Mouse (Mus musculus) limb, embryonic 14.5 days (tissue): ENCODE data around the gene Ebf1. TPM values are rescaled to one million over a fixed set of nuclear protein-coding genes. Genes with fewer than 3 reads are reported as not detected.
A peak's percentile ranks its signal among the peaks of the same experiment; 100 is the strongest.

Experiments
- ATAC-seq: fragments of 200-750 bp; cut with Nextera tagmentation; 2 replicates; pipeline ENCODE4 v1.8.0; 2017; ENCODE audit warnings: low read depth, moderate number of reproducible peaks, moderate TSS enrichment; ENCODE audit not compliant: low FRiP score
- DNase-seq: peaks from one replicate; pipeline ENCODE4 v3.0.0-alpha.2; 2015; ENCODE audit warnings: low spot score
- H3K27ac ChIP-seq: fragments of 300-500 bp; sonication (generic); replicated peaks from 2 replicates; pipeline ENCODE4 v1.5.1; 2014; ENCODE audit warnings: low read depth, mild to moderate bottlenecking, low read length, moderate library complexity, mixed read lengths
- H3K27me3 ChIP-seq: fragments of 300-500 bp; sonication (generic); 2 replicates; pipeline ENCODE4 v1.6.1; 2014; ENCODE audit warnings: low read length, mixed read lengths; ENCODE audit not compliant: control insufficient read depth, insufficient read depth
- H3K36me3 ChIP-seq: fragments of 300-500 bp; sonication (generic); 2 replicates; pipeline ENCODE4 v1.6.1; 2014; ENCODE audit warnings: mild to moderate bottlenecking, low read length, moderate library complexity, mixed read lengths; ENCODE audit not compliant: control insufficient read depth, insufficient read depth
- H3K4me1 ChIP-seq: fragments of 300-500 bp; sonication (generic); 2 replicates; pipeline ENCODE4 v1.6.1; 2014; ENCODE audit warnings: antibody characterized with exemption, low read length, mixed read lengths; ENCODE audit not compliant: control insufficient read depth, insufficient read depth
- H3K4me2 ChIP-seq: fragments of 300-500 bp; sonication (generic); replicated peaks from 2 replicates; pipeline ENCODE4 v1.6.1; 2014; ENCODE audit warnings: low read depth, mild to moderate bottlenecking, low read length, moderate library complexity; ENCODE audit not compliant: severe bottlenecking
- H3K4me3 ChIP-seq: fragments of 300-500 bp; sonication (generic); replicated peaks from 2 replicates; pipeline ENCODE4 v1.5.1; 2014; ENCODE audit warnings: low read length
- H3K9ac ChIP-seq: fragments of 300-500 bp; sonication (generic); 2 replicates; pipeline ENCODE4 v1.6.1; 2014; ENCODE audit warnings: mild to moderate bottlenecking, low read depth, low read length, moderate library complexity; ENCODE audit not compliant: severe bottlenecking
- H3K9me3 ChIP-seq: fragments of 300-500 bp; sonication (generic); 2 replicates; pipeline ENCODE4 v1.6.1; 2016; ENCODE audit warnings: low read length; ENCODE audit not compliant: control insufficient read depth
- POLR2A ChIP-seq: fragments of 200-500 bp; IDR thresholded peaks from 2 replicates; pipeline ENCODE4 v1.8.0; 2012; ENCODE audit warnings: inconsistent platforms, mild to moderate bottlenecking, moderate library complexity, borderline replicate concordance; ENCODE audit not compliant: insufficient read depth, insufficient read length; ENCODE audit errors: extremely low read depth
- WGBS: fragments of 180-500 bp; shearing (Covaris S2); extraction: QIAGEN DNeasy Blood & Tissue Kit; methylation state at CpG from one replicate; pipeline ENCODE4 v1.1.7; 2014; 5-methylcytosine and 5-hydroxymethylcytosine counted together
- polyA plus RNA-seq, 2 experiments: library from polyadenylated mRNA; depleted of rRNA in 1 of 2; stranded (reverse) in 1 of 2; unstranded in 1 of 2; fragments of >200 nt; fragmentation: Nextera tagmentation in 1 of 2; extraction: Ambion mirVana in 1 of 2; gene quantifications; 2 replicates each; pipeline versions ENCODE4 v1.2.1 to v1.2.3; 2012 to 2014

Ebf1 gene
- polyA plus RNA-seq, 2 experiments, result 42.9 to 71.4 TPM

DNA sequence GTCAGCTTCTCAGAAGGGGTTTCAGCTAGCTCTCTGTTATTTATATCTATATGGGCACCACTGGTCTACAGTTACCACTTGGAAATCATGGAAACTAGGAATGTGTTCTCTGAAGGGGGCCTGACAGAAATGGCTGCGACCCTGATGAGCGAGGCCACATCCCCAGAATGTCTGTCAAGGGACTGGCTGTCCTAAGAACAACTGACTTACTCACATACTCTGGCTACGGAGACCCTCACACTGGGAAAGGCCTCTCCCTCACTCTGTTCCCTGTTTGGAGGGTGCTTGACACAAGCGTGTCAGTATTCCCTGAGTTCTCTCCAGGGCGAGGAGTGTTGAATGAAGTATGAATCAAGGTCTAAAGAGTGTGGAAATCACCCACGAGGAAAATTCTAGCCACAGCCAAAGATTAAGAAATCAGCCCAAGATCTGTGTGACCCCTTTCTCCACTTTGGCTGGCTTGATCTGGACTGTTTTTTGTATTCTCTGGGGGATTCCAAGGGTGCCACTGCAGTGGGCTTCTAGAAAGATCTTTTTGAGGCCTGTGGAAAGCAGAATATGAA lies 40.8 kb downstream of the Ebf1 start:
- no peak for DNase-seq
- no peaks in the 10 kb centered on the region for H3K27me3 ChIP-seq
- no peak for TF ChIP-seq POLR2A
- 63% methylated on average over 6 of the region's 6 CpGs for WGBS
- no peak overlapping the region; the same call in 1 of the 2 replicates for H3K27ac ChIP-seq
- H3K9ac ChIP-seq, result no peak overlapping the region
- H3K4me1 ChIP-seq, result peaks cover 17% of the 10 kb centered on the region; the same call in 1 of the 2 replicates
- H3K4me3 ChIP-seq, result no peak overlapping the region
- no peak for ATAC-seq
- H3K36me3 ChIP-seq, result no peaks in the 10 kb centered on the region
- no peak overlapping the region for H3K4me2 ChIP-seq
- H3K9me3 ChIP-seq, result no peaks in the 10 kb centered on the region

DNA sequence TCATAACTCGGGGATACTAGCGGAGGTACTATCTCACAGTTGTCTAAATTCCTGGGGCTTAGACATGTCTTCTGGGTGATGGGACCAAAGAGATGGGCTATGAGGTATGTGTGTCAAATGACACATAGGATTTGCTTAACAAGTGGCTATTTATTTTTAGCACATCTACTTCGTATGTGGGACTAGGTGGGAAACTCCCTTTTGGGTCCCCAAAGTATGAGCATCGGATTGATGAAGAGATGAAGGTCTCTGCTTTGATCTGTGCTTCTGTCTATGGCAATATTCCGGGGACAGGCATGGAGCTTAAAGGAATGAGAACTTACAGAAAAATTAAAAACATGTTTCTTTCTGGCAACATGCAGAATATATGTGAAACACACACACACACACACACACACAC lies 44.8 kb downstream of the Ebf1 start:
- 70% methylated on average over 5 of the region's 5 CpGs for WGBS
- DNase-seq (no peak), ATAC-seq (no peak)
- H3K4me2 ChIP-seq, result no peak overlapping the region
- H3K36me3 ChIP-seq, result no peaks in the 10 kb centered on the region
- H3K27ac ChIP-seq, result no peak overlapping the region
- peaks cover 45% of the 10 kb centered on the region for H3K4me1 ChIP-seq
- no peak overlapping the region for H3K9ac ChIP-seq
- no peaks in the 10 kb centered on the region for H3K9me3 ChIP-seq
- no peak overlapping the region for H3K4me3 ChIP-seq
- no peak for TF ChIP-seq POLR2A
- H3K27me3 ChIP-seq, result no peaks in the 10 kb centered on the region

DNA sequence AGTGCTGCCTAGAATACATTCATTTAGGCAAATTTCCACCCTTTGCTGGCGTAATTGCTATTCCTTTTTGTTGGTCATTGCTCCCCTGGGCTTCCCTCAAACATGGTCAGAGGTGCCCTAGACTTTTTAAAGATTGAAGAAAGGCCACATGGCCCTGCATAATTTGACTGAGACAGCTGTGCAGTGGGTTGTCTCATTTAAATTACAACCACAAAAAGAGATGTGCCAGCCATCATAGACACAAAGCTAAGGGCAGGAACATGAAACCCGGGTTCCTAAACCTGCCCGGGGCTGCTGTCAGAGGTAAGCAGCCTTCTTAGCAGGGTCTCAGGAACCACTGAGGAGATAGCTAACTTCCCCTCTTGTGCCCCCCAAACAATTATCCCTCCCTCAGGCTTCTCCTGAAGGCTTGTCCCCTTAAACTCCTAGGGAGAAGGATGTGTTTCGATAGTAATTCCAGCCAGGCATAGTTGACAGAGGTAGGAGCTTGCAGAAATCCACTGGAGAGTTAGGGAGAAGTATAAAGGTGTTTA lies 46.6 kb downstream of the Ebf1 start:
- Histone ChIP-seq H3K9ac (no peak overlapping the region), H3K36me3 (no peaks in the 10 kb centered on the region), H3K9me3 (no peaks in the 10 kb centered on the region), H3K4me3 (no peak overlapping the region), H3K4me2 (no peak overlapping the region), H3K4me1 (peaks cover 41% of the 10 kb centered on the region), H3K27me3 (no peaks in the 10 kb centered on the region), H3K27ac (no peak overlapping the region)
- no peak for DNase-seq
- 32% methylated on average over 4 of the region's 4 CpGs for WGBS
- ATAC-seq, result no peak
- TF ChIP-seq POLR2A, result no peak

DNA sequence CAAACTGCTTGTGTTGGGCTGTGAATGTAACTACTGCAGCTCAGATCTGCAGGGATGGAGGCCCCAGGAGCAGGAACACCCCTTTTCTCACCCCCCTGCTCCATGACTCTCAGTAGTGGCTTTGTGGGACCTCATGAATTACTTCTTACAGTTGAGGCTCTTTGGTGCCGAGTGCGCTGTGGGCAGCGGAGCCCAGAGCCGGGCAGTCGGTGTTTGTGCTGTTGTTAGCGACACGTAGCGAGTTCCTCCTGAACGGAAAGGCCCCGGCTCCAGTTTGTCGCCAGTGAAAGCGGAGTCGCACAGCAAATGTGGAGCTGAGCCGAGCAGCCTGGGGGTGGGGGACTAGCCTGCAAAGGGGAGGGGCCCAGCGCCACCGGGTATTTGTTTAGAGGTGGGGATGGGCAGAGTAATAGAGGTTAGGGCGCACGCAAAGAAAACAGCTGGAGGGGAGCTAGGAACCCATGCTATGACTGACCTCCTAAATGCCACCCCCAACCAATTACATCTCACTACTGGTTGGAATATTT lies 48.1 kb downstream of the Ebf1 start:
- TF ChIP-seq POLR2A, result 0 out of 2 replicates have a peak, but pooled peaks have one; percentile 23
- H3K4me1 ChIP-seq, result peaks cover 41% of the 10 kb centered on the region

DNA sequence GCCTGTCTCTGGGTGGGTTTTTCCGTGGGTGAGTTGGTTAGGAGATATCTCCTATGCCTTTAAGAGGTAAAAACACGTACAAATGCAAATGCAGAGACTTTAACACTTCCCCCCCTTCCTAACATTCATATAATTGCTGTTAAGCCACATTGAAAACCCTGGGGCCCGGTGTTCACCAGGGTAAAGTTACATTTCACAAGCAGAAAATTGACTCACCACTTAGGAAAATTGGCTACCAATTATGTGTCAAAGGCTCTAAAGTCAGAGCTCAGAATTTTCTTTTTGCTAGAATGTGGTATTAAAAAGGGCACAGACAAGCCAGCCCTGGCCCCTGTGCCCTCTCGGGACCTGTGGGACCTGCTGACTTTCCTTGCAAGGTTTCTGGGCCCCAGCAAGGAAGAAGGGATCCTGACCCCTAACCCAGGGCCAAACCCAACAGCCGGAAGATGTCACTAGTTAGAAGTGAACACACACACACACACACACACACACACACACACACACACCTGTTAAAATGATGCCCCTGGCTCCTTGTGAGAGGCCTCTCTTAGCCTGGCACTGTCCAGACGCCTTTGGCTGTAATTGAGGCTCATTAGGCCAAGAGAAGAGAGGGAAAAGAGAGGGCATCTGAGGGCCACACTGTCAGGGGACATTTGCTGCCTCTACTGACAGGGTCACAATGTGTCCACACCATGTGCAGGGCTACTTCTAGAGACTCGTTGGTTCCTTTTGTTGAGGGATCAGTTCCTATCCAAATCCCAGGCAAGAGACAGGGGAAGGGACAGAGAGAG lies 48.8 kb downstream of the Ebf1 start:
- 17% methylated on average over 7 of the region's 7 CpGs for WGBS
- no peak for DNase-seq
- Histone ChIP-seq H3K9ac (no peak overlapping the region), H3K4me1 (peaks cover 41% of the 10 kb centered on the region), H3K36me3 (no peaks in the 10 kb centered on the region), H3K4me2 (peak overlapping the region; percentile 43), H3K4me3 (peak overlapping the region; percentile 22; the same call in 1 of the 2 replicates), H3K9me3 (no peaks in the 10 kb centered on the region), H3K27me3 (no peaks in the 10 kb centered on the region), H3K27ac (peak overlapping the region; percentile 61)
- ATAC-seq, result no peak
- no peak for TF ChIP-seq POLR2A

More for the DNA sequence above, 48.1 kb downstream of the Ebf1 start:
- 1% methylated on average over 18 of the region's 18 CpGs for WGBS
- peak overlapping the region; percentile 22 for H3K4me3 ChIP-seq
- peak; percentile 33 for DNase-seq
- peak; percentile 67 for ATAC-seq
- H3K36me3 ChIP-seq, result no peaks in the 10 kb centered on the region
- peak overlapping the region; percentile 43 for H3K4me2 ChIP-seq
- peak overlapping the region; percentile 61 for H3K27ac ChIP-seq
- H3K9me3 ChIP-seq, result no peaks in the 10 kb centered on the region
- H3K27me3 ChIP-seq, result no peaks in the 10 kb centered on the region
- H3K9ac ChIP-seq, result peak overlapping the region; percentile 43
